Mouse (Mus musculus) G1E (cell line): ENCODE results near the gene Dstn.

Experiments used
- CTCF ChIP-seq: IDR thresholded peaks from 2 replicates; pipeline ENCODE4 v1.5.1; 2012; ENCODE audit warnings: low read depth, low read length, inconsistent platforms, mixed read lengths
- GATA1 ChIP-seq: IDR thresholded peaks from 2 replicates; pipeline ENCODE4 v1.6.1; 2012; ENCODE audit warnings: borderline replicate concordance, low read length, inconsistent platforms, mixed read lengths

GRCm38 (mm10) chr2:143879311-143879710, 35.8 kb upstream of the Dstn start:
- no peak for TF ChIP-seq CTCF
- no peak for TF ChIP-seq GATA1
